Mouse (Mus musculus) midbrain, postnatal 0 days (tissue): Measurements from ENCODE around the gene Ttpal. TPM values are rescaled to one million over a fixed set of nuclear protein-coding genes. Genes with fewer than 3 reads are reported as not detected.
"Not testable (repeated sequence)": the region's sequence is repeated elsewhere in the genome, so short reads cannot be mapped to it uniquely, and the experiment has no call there.

ENCODE experiments used
- ATAC-seq: fragments of 200-750 bp; cut with Nextera tagmentation; 2 replicates; pipeline ENCODE4 v1.8.0; 2017; ENCODE audit warnings: moderate number of reproducible peaks, mild to moderate bottlenecking, moderate TSS enrichment, moderate library complexity; ENCODE audit not compliant: low FRiP score
- DNase-seq: peaks from one replicate; pipeline ENCODE4 v3.0.0-alpha.2; 2015; ENCODE audit warnings: low spot score
- H3K27ac ChIP-seq: fragments of 300-500 bp; sonication (generic); 2 replicates; pipeline ENCODE4 v1.5.1; 2014; ENCODE audit warnings: low read depth, mild to moderate bottlenecking, low read length, mixed read lengths
- H3K27me3 ChIP-seq: fragments of 300-500 bp; sonication (generic); 2 replicates; pipeline ENCODE4 v1.6.1; 2014; ENCODE audit warnings: low read length, control low read depth, mixed read lengths; ENCODE audit not compliant: insufficient read depth
- H3K36me3 ChIP-seq: fragments of 300-500 bp; sonication (generic); 2 replicates; pipeline ENCODE4 v1.6.1; 2014; ENCODE audit warnings: low read length, control low read depth, mixed read lengths; ENCODE audit not compliant: insufficient read depth
- H3K4me1 ChIP-seq: fragments of 300-500 bp; sonication (generic); 2 replicates; pipeline ENCODE4 v1.6.1; 2014; ENCODE audit warnings: mild to moderate bottlenecking, control low read depth, antibody characterized with exemption, low read length, mixed read lengths; ENCODE audit not compliant: insufficient read depth
- H3K4me2 ChIP-seq: fragments of 300-500 bp; sonication (generic); 2 replicates; pipeline ENCODE4 v1.6.1; 2014; ENCODE audit warnings: low read depth, mild to moderate bottlenecking, low read length, mixed read lengths; ENCODE audit not compliant: poor library complexity, severe bottlenecking
- H3K4me3 ChIP-seq: fragments of 300-500 bp; sonication (generic); 2 replicates; pipeline ENCODE4 v1.5.1; 2014; ENCODE audit warnings: low read depth, mild to moderate bottlenecking, low read length, moderate library complexity
- H3K9ac ChIP-seq: fragments of 300-500 bp; sonication (generic); replicated peaks from 2 replicates; pipeline ENCODE4 v1.6.1; 2014; ENCODE audit warnings: mild to moderate bottlenecking, low read length, moderate library complexity, mixed read lengths; ENCODE audit not compliant: poor library complexity, severe bottlenecking
- H3K9me3 ChIP-seq: fragments of 300-500 bp; sonication (generic); 2 replicates; pipeline ENCODE4 v1.6.1; 2016; ENCODE audit warnings: low read length, control low read depth
- CTCF ChIP-seq: IDR thresholded peaks from 2 replicates; pipeline ENCODE4 v1.5.1; 2016; ENCODE audit warnings: antibody characterized with exemption, mild to moderate bottlenecking
- WGBS: fragments of 180-500 bp; shearing (Covaris S2); extraction: QIAGEN DNeasy Blood & Tissue Kit; methylation state at CpG from one replicate; pipeline ENCODE4 v1.1.7; 2014; 5-methylcytosine and 5-hydroxymethylcytosine counted together
- polyA plus RNA-seq: library from polyadenylated mRNA; unstranded; fragments of >200 nt; fragmentation: Nextera tagmentation; extraction: Ambion mirVana; gene quantifications from 2 replicates; pipeline ENCODE4 v1.2.1, GENCODE M21; 2015
- total RNA-seq: library from RNA; depleted of rRNA; stranded (reverse); fragments of >200 nt; gene quantifications from 2 replicates; pipeline ENCODE4 v1.2.3, GENCODE M21; 2014

Ttpal gene
- total and polyA plus RNA-seq, 2 experiments from 2014 or later: 33.5 to 76.2 TPM

DNA sequence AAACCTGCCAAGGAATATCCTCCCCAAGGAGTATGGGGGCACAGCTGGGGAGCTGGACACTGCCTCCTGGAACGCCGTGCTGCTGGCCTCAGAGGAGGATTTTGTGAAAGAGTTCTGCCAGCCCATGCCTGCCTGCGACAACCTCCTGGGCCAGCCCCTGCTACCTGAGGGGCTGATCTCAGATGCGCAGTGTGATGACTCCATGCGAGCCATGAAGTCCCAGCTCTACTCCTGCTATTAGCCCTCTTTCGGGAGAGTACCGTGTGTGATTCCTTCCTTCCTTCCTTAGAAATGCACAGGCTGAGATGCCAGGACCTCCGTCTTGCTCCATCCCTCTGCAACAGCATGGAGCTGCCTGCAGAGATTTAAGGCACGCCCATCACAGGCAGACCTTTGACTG, 13.3 kb downstream of the Ttpal start:
- H3K27me3 ChIP-seq: no peaks in the 10 kb centered on the region
- no peak for DNase-seq
- H3K9ac ChIP-seq: no peak overlapping the region
- peaks cover 71% of the 10 kb centered on the region for H3K36me3 ChIP-seq
- H3K4me2 ChIP-seq: no peak overlapping the region
- TF ChIP-seq CTCF: no peak
- ATAC-seq: no peak
- WGBS: 94% methylated on average over 9 of the region's 9 CpGs
- H3K4me1 ChIP-seq: no peaks in the 10 kb centered on the region
- H3K4me3 ChIP-seq: no peak overlapping the region
- H3K27ac ChIP-seq: no peak overlapping the region
- H3K9me3 ChIP-seq: no peaks in the 10 kb centered on the region

DNA sequence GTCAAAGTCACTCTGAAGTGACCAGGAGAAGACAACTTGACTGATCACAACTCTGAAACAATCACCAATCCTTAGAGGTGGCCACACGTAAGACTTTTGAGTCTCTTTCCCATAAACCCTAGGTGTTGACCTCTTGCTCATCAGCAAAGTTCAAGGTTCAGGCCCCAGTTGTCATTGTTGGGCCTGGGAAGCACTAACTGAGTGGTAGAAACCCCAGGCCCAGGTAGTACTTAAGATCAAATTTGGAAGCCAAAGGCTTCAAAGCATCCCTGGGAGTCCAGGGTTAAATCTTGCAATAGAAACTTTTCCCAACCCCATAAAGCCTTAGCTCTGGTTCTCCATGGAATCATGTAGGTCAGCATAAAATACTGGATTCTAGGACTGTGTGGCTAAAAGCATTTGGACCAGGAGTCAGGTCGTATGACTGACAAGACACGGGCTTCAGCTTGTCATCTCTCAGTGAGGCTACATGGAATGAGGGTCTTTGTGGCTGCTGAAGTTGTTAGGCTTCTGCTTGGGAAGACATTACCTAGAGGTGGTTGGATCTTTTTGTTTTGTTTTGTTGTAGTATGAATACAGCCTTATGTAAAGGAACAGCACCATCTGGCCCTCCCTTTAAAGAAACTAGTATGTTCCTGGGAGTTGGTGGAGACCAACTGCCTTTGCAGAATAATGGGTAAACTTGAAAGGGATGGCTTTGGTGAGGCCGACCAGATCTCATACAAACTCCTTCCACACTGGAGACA, 14.0 kb downstream of the Ttpal start:
- no peak overlapping the region for H3K4me3 ChIP-seq
- TF ChIP-seq CTCF: no peak
- ATAC-seq (no peak), DNase-seq (no peak)
- H3K27ac ChIP-seq: no peak overlapping the region
- 96% methylated on average over 4 of the region's 4 CpGs for WGBS
- no peaks in the 10 kb centered on the region for H3K4me1 ChIP-seq
- H3K4me2 ChIP-seq: no peak overlapping the region
- no peaks in the 10 kb centered on the region for H3K27me3 ChIP-seq
- no peaks in the 10 kb centered on the region for H3K9me3 ChIP-seq
- no peak overlapping the region for H3K9ac ChIP-seq
- peaks cover 73% of the 10 kb centered on the region for H3K36me3 ChIP-seq

DNA sequence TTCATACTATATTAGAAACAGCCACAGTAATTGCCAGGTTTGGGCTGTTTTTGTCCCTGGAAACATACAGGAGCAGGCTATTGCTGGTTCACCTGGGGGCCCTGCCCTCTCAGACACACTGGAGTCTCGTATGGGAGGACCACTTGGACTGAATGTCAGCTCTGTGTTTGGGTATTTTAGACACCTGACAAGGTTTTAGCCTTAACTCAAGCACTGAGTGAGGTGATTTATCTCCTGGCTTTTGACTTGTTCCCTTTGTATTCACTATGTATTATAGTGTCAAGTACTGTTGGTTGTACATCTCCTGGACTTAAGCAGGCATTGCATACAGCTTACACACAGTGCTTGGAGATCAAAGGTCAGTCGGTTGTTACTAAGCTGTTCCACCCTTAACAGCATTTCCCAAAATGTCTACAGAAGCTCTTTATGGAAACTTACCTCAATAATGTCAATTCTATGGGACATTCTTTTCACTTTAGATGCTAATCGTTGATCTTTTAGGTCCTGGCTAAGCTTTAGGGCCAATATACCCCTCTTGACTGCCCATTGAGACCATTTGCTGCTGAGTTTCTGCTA, 14.6 kb downstream of the Ttpal start:
- ATAC-seq (no peak), DNase-seq (no peak)
- Histone ChIP-seq H3K4me3 (no peak overlapping the region), H3K27me3 (no peaks in the 10 kb centered on the region), H3K9me3 (no peaks in the 10 kb centered on the region), H3K27ac (no peak overlapping the region), H3K4me2 (no peak overlapping the region), H3K9ac (no peak overlapping the region), H3K36me3 (peaks cover 69% of the 10 kb centered on the region), H3K4me1 (no peaks in the 10 kb centered on the region)
- no peak for TF ChIP-seq CTCF
- WGBS: 82% methylated on average over 3 of the region's 3 CpGs

DNA sequence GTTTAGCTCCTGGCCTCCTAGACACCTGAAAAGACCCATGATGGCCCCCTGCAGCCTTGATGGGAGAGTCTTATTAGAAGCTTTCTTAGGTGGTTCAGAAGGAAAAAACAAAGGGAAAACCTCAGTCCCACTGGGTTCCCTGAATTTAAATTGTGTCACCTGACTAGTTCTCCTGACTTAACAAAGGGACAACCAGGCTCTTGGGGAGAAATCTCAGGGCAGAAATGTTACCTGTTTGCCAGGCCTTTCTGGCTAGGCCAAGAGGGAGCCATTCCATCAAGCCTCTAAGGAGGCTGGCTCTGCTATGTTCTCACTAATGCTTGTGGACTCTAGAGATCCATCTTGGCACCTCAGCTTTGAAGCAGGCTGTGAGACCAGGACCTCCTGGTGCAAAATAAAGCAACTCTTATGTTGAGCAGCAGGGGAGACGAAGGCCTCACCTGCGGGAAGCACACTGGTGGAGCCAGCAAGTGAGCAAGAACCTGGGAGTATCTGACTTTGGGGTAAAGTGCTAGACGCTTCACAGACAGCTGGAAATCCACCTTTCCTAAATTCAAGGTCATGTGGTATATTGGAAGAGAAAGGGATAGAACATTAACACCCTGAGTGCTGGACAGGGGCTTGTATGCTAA, 15.2 kb downstream of the Ttpal start:
- Histone ChIP-seq H3K4me2 (no peak overlapping the region), H3K36me3 (peaks cover 64% of the 10 kb centered on the region), H3K4me3 (no peak overlapping the region), H3K4me1 (no peaks in the 10 kb centered on the region), H3K27ac (no peak overlapping the region), H3K27me3 (no peaks in the 10 kb centered on the region), H3K9ac (no peak overlapping the region), H3K9me3 (no peaks in the 10 kb centered on the region)
- DNase-seq: no peak
- WGBS: 80% methylated on average over 3 of the region's 3 CpGs
- TF ChIP-seq CTCF: no peak
- ATAC-seq: no peak

DNA sequence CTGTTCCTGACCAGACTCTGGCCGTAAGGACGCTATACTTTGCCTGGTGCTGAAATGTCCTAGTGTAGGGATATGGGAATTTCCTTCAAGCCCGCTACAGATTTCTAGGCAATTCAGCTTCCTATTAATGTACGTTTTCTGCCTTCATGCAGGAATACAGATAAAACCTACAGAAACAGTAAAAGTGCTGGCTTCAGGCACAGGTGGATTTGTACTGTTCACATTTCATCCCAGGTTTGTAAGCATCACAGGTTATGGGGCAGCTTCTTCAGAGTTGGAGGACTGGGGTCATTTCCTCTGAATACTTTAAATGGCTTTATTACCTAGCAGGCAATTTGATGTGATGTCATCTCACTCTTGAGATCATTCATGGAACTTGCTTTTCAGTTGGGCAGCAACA, 15.8 kb downstream of the Ttpal start:
- H3K4me3 ChIP-seq: no peak overlapping the region
- H3K36me3 ChIP-seq: peaks cover 64% of the 10 kb centered on the region
- H3K4me2 ChIP-seq: no peak overlapping the region
- 92% methylated on average over 4 of the region's 4 CpGs for WGBS
- no peaks in the 10 kb centered on the region for H3K27me3 ChIP-seq
- H3K9ac ChIP-seq: no peak overlapping the region
- no peaks in the 10 kb centered on the region for H3K4me1 ChIP-seq
- DNase-seq (no peak), ATAC-seq (no peak)
- no peaks in the 10 kb centered on the region for H3K9me3 ChIP-seq
- no peak for TF ChIP-seq CTCF
- H3K27ac ChIP-seq: no peak overlapping the region

DNA sequence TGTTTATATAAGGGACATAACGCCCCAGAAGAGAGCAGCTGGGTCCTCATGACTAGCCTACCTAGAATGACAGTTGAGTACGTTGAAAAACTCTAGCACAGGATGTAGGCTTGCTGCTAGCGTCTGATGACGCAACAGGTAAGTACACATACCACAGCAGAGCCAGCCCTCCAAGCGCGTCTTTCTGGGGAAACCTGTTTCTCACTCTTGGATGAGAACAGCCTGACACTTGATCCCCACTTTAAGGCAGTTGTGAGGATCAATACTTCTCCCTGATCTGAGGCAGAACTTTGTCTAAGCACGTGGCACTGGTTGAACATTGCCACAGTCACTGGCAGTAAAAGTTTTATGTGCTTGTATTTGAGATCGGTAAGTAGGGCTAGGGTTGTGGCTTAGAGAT, 18.3 kb downstream of the Ttpal start:
- Histone ChIP-seq H3K9me3 (no peaks in the 10 kb centered on the region), H3K9ac (no peak overlapping the region), H3K4me3 (no peak overlapping the region), H3K27me3 (no peaks in the 10 kb centered on the region), H3K4me1 (no peaks in the 10 kb centered on the region), H3K36me3 (peaks cover 45% of the 10 kb centered on the region), H3K27ac (no peak overlapping the region), H3K4me2 (no peak overlapping the region)
- WGBS: 95% methylated on average over 8 of the region's 8 CpGs
- TF ChIP-seq CTCF: no peak
- no peak for DNase-seq
- ATAC-seq: no peak

DNA sequence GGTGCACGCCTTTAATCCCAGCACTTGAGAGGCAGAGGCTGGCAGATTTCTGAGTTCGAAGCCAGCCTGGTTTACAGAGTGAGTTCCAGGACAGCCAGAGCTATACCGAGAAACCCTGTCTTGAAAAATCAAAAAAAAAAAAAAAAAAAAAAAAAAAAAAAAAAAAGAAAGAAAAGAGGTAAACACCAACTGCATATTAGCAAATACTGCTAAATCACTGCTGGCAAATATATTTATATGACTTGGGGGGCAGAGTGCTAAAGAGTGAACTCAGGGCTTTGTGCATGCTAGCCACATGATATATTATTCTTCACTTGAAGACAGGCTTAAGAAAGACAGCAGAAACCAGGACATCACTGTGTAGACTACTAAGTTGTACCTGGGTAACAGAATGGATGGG, 19.3 kb downstream of the Ttpal start:
- H3K4me1 ChIP-seq, H3K9ac ChIP-seq, ATAC-seq, H3K4me2 ChIP-seq, H3K9me3 ChIP-seq, H3K27me3 ChIP-seq, H3K27ac ChIP-seq, H3K4me3 ChIP-seq, DNase-seq: not testable (repeated sequence)
- WGBS: 98% methylated on average over 3 of the region's 3 CpGs
- peaks cover 47% of the 10 kb centered on the region for H3K36me3 ChIP-seq
